Mouse (Mus musculus) brain, embryonic 14.5 days (tissue): ENCODE results near the gene Hs6st3. TPM values are rescaled to one million over a fixed set of nuclear protein-coding genes. Genes with fewer than 3 reads are reported as not detected.

ENCODE experiments used
- DNase-seq: peaks from one replicate; pipeline ENCODE4 v3.0.0-alpha.2; 2011; ENCODE audit warnings: low read depth
- CTCF ChIP-seq: fragments of 200-500 bp; IDR thresholded peaks from 2 replicates; pipeline ENCODE4 v1.5.1; 2012; ENCODE audit warnings: inconsistent platforms, mild to moderate bottlenecking, moderate library complexity, borderline replicate concordance; ENCODE audit not compliant: insufficient read depth, insufficient read length; ENCODE audit errors: extremely low read depth
- POLR2A ChIP-seq: fragments of 200-500 bp; IDR thresholded peaks from 2 replicates; pipeline ENCODE4 v1.6.1; 2012; ENCODE audit warnings: mild to moderate bottlenecking, inconsistent platforms, borderline replicate concordance; ENCODE audit not compliant: poor library complexity, insufficient read depth, insufficient read length, severe bottlenecking; ENCODE audit errors: extremely low read depth
- polyA plus RNA-seq: library from polyadenylated mRNA; depleted of rRNA; stranded (reverse); fragments of >200 nt; gene quantifications from 2 replicates; pipeline ENCODE4 v1.2.3, GENCODE M21; 2012

The Hs6st3 gene
- polyA plus RNA-seq, 1 experiment, result 11.1 TPM

DNA sequence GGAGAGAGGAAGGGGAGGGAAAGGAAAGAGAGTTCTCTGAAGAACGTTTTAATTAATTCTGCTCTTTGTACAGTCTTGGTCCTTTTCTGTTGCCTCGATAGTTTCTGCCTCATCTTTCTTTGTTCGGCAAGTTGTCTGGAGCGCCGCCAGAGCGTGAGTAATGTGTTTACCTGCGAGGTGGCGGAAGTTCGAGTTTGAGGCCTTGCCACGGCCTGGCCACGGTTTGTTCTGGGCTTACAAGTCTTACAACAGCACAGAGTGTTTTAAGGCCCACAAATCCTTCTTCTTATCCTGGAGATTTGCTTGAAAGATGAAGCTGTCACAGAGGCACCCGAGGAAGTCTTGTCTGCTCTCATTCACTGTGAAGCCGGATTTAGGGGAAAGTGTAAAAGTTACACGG, 466.2 kb downstream of the Hs6st3 start:
- TF ChIP-seq POLR2A (no peak), CTCF (no peak)
- peak; percentile 49 for DNase-seq

- no peak for DNase-seq
- TF ChIP-seq POLR2A (no peak), CTCF (no peak)
Measured at GRCm38 (mm10) chr14:119612793-119613192, 474.7 kb downstream of the Hs6st3 start.

DNA sequence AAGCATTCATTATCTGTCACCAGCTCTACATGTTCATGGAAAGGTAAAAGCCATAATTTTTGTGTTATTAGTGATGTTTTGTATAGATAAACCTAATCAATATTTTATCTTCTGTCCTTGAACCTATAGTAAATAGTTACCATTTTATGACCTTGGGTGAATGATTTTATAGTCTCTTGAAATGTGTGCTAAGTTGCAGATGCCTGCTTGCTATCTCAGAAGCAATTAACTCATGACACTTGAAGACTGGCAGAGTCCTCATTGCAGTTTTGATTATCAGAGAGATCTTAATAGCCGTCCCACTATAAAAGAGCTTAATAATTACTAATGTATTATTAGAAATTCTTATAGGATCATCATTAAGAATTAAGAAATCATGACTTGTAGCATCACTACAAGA, 491.0 kb downstream of the Hs6st3 start:
- TF ChIP-seq CTCF (no peak), POLR2A (no peak)
- no peak for DNase-seq

- TF ChIP-seq CTCF (no peak), POLR2A (no peak)
- no peak for DNase-seq
Measured at GRCm38 (mm10) chr14:119633090-119633489, 494.9 kb downstream of the Hs6st3 start.

- peak; percentile 28 for DNase-seq
- TF ChIP-seq CTCF (no peak), POLR2A (no peak)
Measured at GRCm38 (mm10) chr14:119633626-119634025, 495.5 kb downstream of the Hs6st3 start.

DNA sequence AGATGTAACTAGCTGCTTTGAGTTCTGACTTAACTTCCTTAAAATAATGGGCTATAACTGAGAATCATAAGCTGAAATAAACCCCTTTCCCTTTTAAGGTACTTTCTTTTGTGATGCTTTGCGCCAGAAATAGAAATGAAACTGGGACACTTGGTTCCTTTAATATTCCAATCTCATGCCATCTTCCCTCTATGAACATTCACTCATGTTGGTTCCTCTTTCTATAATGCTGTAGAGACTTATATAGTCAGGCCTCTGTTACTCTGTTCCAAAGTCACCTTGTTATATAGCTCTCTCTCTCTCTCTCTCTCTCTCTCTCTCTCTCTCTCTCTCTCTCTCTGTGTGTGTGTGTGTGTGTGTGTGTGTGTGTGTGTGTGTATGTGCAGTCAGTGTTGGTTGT, 504.7 kb downstream of the Hs6st3 start:
- TF ChIP-seq CTCF (no peak), POLR2A (no peak)
- DNase-seq, result no peak

DNA sequence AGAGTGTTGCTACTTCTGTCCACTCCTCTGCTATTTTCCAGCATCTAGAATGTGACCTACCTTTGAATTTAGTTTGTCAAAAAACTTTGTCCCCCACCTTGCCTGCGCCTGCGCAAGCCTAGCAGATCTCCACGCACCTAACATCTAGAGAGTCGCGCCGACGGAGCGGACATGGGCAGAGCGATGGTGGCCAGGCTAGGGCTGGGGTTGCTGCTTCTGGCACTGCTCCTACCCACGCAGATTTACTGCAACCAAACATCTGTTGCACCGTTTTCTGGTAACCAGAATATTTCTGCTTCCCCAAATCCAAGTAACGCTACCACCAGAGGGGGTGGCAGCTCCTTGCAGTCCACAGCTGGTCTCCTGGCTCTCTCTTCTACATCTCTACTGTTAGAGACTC, 505.7 kb downstream of the Hs6st3 start:
- no peak for DNase-seq
- TF ChIP-seq POLR2A, result no peak
- TF ChIP-seq CTCF, result no peak

- TF ChIP-seq POLR2A (no peak), CTCF (no peak)
- DNase-seq, result no peak
Measured at GRCm38 (mm10) chr14:119656936-119657335, 518.8 kb downstream of the Hs6st3 start.

- TF ChIP-seq CTCF (no peak), POLR2A (no peak)
- DNase-seq, result peak; percentile 84
Measured at GRCm38 (mm10) chr14:119665741-119666141, 527.6 kb downstream of the Hs6st3 start.

DNA sequence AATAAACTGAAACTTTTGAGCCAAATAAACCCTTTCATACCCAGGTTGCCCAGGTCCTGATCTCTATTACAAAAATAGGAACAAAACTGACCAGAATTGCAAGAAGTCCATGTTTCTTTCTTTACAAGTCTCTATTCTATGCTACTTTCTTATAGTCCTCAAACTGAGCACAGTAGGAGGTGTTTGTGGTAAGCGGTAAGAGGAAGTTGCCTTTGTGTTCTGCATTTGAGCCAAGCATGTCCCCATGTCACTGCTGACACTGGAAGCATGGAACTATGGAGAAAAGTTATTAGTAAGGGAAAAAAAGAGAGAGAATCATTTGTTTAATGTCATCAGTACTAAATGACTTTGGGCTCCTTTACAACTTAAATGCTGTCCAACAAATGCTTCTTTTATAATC, 529.3 kb downstream of the Hs6st3 start:
- no peak for TF ChIP-seq CTCF
- DNase-seq, result no peak

DNA sequence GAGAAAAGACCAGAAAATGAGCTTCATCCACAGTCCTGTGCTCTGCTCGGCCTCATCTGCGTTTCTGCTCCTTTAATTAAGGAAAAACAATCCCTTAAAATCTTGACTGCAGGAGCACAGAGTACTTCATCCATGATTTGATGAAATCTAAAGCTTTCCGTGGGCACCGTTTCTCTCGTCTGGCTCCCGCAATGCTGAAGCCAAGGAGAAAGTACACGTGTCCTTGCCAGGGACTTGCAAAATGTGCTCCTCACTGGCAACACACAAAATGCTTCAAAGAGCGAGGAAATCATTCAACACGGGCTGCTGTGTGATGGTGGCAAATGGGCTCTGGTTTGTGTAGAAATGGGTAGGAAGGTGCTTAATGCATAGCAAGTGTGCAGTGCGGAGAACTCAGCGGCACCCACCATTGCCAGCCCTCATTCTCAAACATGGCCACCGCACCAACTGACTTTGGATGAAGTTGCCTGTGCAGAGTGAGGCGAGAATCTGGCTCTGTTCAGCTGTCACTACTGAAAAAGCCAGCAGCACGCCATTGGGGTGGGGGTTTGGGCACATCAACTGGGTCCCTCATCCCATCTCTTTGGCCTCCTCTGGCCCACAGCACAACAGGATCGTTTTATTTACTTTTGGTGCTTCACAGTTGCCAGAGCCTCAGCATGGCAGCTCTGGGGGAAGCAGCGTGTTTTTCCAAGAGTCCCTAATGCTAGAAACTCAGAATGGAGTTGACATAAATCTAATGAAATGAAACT, 532.9 kb downstream of the Hs6st3 start:
- TF ChIP-seq CTCF, result no peak
- TF ChIP-seq POLR2A, result no peak
- DNase-seq, result peak; percentile 16

DNA sequence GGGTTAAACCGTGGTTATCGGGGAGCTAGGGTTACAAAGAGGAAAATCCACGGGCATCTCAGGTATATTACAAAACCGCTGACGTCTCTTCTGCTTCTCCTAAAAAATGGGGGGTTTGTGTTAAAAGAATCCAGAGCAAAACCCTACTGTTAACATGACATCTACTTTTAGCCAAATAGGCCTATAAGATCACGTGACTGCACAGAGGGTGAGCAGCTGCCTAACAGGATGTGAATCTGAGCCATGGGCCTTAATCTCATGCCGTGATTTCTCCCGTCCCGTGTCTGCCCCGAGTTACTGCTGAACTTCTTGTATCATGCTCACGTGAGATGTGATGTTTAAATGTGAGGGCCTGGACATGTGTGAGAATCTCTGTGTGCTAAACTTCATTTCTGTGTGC, 540.4 kb downstream of the Hs6st3 start:
- TF ChIP-seq CTCF, result no peak
- no peak for TF ChIP-seq POLR2A
- DNase-seq, result no peak

- no peak for DNase-seq
- no peak for TF ChIP-seq CTCF
- TF ChIP-seq POLR2A, result no peak
Measured at GRCm38 (mm10) chr14:119680052-119680451, 541.9 kb downstream of the Hs6st3 start.

DNA sequence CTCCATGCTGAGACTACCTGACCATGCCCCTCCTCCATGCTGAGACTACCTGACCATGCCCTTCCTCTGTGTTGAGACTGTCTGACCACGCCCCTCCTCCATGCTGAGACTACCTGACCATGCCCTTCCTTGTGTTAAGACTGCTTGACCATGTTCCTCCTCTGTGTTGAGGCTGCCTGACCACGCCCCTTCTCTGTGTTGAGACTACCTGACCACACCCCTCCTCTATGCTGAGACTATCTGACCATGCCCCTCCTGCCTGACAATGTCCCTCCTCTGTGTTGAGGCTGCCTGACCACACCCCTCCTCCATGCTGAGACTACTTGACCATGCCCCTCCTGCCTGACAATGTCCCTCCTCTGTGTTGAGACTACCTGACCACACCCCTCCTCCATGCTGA, 549.7 kb downstream of the Hs6st3 start:
- TF ChIP-seq CTCF, result no peak
- TF ChIP-seq POLR2A, result no peak
- DNase-seq, result no peak
